Mouse (Mus musculus): ENCODE measurements around the gene Bcl2l15. TPM values are rescaled to one million over a fixed set of nuclear protein-coding genes. Genes with fewer than 3 reads are reported as not detected.
"Not testable (repeated sequence)": the region's sequence is repeated elsewhere in the genome, so short reads cannot be mapped to it uniquely, and the experiment has no call there.

The Bcl2l15 gene
- under 1 TPM; 0.49 to 0.70 TPM for total RNA-seq (2021)
- long read RNA-seq, experiment 1: 0 reads
- long read RNA-seq, experiment 2: 0 reads

DNA sequence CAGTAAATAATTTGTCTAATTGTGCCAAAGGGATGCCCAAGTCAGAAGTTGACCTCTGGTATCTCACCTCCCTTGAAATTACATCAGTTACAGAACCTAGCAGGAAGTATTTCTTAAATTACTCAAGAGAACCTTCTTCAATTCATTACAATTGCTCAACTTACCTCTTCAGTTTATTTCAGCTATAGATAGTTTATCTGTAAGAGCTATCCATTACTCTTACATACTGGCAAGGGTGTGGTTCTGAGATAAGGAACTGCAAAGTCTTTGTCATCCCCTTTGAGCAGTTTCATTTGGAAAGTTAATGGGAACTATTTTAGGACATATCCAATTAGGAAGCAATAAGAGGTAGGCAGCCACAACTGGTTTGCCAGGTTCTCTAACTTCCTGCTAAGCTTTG, at the start of gene Bcl2l15:
Gene Bcl2l15 (plus strand): TSS at position 176 of the 400 bp plus-strand sequence.
- DNase-seq: no peak

DNA sequence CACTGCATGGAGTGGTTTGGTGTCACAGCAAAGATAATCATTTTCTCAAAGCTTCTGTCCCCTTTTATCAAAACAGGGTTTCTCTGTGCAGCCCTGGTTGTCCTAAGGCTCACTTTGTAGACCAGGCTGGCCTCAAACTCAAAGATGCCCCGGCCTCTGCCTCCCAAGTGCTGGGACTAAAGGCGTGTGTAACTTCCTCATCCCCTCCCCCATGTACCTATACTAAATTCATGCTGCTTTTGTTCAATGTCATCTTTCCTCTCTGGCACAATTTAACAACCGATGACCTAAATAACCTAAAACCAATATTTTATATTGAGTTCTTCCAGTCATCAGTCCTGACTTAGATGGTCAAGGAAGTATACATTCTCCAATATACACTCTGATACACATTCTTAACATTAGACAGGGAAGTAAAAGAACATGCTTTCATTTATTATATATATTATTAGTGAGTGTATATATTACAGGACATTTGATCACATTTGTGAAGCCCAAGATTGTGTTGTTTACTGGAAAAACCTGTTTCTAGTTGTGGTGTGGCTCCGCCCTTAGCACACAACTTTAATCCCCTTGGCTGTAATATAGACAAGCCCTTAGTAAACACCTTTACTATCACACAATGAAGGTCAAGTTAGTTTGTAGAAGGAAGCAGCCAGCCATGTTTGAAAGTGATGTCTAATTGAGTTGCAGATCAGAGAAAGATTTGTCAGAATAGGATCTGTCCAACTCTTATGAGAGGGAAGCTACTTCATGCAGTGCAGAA, 49.4 kb upstream of the Bcl2l15 start:
- DNase-seq: no peak

DNA sequence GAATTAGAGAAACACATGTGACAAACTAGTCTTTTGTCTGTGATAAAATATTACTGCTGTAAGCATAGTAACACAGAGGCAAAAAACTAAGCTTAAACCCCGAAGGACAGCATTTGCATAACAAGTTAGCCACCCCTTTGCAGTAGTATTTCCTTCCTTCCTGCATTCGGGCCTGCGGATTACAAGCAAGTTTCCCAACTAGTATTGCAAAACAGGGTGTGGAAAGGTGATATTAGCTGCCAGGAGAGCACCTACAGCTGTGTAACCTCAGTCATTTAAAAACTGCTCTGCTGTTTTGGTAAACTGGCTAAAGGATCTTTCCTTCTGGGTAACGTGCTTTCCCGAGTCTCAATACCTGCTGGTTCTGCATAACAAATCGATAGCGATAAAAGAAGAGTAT, 45.2 kb upstream of the Bcl2l15 start:
- no peak for DNase-seq

DNA sequence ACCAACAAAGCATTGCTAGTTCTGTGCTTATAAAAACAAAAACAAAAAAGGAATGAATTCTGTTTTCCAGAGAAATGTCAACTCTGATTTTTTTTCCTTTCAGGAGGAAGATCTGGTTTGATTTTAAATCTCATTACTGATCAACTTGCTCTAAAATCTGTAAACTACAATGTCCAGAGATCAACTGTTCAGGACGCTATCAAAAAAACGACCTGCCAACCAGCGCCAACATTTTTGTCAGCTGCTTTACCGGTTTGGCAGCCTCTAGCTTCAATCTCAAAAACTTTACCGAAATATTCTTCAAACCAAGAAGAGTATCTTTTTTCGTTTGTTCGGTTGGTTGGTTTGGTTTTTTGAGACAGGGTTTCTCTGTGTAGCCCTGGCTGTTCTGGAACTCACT, 43.3 kb upstream of the Bcl2l15 start:
- no peak for DNase-seq

DNA sequence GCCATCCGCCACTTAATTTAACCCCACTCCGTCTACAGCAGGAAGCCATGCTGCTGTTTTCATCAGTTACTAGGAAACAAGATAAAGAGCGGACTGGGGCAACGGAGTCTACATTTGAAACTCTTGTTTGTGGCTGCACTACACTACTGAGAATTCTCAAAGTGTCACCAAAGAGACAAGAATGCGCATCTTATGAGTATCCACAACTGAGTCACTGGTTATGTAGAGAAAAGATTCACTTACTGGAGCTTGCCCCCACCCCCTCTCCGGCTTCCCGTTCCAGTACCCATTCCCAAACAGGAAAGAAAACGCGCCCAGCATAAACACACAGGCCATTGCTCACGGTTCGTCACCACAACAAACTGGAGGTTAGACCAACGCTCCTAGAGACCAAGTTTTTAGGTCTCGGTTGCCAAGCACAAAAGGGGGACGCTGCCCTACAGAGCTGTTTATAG, 42.5 kb upstream of the Bcl2l15 start:
- DNase-seq: no peak

DNA sequence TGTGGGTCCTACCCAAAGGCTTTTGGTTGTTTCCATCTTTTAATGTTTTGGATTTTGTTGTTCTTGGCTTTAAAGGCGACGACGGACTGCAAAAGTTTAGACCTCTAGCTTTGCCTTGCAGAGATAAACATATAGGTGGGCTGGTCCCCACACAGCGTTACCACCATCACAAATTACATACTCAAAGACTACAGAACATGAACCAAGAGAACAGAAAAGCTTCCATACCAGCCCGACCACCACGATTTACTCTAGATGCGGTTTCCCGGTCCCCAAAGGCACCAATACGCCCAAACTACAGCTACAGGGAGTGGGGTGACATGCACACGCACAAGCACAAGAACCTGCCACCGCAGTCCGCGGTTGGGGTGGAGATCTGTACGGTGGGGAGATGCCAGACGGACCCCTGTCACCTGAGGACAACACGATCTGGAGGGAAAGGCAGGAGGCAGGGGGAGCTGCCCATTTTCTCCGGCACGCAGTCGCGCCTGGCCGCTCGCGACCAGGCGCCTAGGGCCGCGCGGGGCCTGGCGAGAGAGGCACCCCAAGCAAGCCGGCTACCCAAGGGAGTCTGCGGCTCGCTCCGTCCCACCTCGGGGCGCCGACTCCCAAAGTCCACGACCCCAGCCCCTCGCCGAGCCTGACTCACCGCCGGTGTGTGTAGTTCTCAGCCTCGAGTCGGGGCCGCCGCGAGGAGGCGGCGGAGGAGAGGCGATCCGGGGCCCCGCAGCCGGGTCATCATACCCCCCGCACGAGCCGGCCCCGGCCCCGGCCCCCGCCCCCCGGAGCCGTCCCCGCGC, 41.9 kb upstream of the Bcl2l15 start:
- no peak for DNase-seq

DNA sequence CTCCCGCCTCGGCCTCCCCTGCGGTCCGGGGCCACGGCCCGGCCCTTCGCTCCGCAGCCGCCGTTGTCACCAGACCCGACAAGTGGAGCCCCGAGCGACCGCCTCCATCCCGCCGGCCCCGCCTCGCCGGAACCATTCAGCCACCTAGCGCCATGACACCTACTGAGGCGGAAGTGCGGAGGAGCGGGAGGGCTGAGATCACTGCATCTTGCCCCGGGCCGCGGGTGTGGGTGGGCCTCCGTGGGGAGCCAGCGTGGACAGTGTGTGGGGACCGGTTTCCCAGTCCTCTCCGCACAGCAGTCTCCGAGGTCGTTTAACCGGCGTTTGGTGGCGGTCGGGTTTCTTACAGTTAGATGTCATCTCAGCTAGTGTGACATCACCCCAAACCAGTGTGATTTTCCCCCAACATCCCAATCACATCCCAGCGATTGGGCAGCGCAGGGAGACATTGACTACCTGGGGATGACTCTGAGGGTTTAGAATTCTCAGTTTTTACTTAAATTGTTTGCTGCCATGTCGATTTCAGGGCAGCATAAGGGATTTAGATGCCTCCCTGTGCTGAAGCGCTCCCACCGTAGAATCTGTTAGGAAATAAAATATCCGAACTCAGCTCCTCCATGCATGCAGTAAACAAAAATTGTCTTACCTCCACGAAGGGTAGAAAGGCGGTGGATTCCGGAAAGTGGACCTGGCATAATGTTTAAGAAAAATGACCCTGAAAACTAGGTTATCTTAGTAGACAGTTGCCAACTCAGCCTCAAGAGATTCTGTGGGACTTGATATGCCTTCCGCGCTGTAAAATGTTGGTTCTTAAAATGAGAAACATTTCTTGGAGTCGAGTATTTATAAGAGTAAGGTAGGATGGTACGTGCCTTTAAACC, 40.9 kb upstream of the Bcl2l15 start, which contains the start of gene Hipk1:
Gene Hipk1 (minus strand): TSS at position 334 of the 881 bp plus-strand sequence.
- peak; percentile 90 for DNase-seq

DNA sequence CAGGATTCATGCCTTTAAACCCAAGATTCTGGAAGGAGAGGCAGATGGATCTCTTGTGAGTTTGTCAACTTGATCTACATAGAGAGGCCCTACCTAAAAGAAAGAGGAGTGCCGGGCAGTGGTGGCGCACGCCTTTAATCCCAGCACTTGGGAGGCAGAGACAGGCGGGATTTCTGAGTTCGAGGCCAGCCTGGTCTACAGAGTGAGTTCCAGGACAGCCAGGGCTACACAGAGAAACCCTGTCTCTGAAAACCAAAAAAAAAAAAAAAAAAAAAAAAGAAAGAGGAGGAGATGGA, 40.3 kb upstream of the Bcl2l15 start:
- DNase-seq: not testable (repeated sequence)

DNA sequence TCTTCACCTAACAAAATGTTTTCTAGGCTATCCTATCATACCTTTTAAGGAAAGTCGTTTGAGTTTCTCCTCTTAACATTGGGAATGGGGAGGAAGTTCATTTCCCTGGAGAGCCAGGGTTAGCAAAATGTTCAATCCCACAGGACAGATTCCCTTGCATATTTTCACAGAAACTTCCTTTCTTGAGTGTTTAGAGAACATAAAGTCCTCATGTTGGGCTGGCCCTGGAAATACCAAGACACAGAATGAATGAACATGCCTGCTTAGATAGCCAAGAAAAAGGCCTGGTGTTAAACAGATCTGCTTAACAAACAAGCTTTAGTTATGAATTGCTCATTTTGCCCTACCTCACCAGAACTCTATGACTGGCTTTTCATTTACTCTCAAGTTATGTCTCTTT, 39.8 kb upstream of the Bcl2l15 start:
- DNase-seq: no peak

DNA sequence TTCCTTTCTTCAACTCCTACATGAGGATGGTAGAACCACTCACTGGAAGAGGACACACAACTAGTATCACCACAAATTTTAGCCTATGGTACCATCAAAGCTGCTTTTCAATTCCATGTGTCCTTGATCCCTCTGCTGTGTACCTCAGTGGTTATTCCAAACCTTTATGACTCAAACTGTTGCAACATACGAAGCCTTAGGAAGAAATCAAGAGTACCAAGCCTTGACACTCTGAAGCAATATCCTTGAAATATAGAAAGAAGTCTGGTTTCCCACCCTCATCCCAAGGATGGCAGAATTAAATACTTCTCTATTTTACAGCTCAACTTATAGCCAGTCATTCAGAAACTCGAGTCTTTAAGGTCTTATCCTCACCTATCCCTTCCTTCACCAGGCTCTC, 36.0 kb upstream of the Bcl2l15 start:
- no peak for DNase-seq

DNA sequence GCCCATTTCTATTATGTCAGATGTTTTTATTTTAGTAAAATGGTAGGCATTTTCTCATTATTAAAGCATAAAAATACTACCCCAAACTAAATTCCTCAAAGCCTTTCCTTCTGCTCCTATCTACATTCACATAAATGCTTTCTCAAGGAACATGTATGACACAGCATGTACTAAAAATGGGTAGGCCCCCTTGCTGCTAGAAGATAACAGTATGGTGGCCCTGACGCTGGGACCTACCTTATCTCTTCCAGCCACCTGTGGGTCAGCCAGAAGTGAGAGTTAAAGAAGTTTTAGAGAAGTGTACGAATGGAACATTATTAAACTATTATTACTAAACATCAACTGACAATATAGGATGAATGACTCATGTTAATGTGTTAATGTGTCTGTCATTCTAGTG, 32.9 kb upstream of the Bcl2l15 start:
- DNase-seq: no peak

DNA sequence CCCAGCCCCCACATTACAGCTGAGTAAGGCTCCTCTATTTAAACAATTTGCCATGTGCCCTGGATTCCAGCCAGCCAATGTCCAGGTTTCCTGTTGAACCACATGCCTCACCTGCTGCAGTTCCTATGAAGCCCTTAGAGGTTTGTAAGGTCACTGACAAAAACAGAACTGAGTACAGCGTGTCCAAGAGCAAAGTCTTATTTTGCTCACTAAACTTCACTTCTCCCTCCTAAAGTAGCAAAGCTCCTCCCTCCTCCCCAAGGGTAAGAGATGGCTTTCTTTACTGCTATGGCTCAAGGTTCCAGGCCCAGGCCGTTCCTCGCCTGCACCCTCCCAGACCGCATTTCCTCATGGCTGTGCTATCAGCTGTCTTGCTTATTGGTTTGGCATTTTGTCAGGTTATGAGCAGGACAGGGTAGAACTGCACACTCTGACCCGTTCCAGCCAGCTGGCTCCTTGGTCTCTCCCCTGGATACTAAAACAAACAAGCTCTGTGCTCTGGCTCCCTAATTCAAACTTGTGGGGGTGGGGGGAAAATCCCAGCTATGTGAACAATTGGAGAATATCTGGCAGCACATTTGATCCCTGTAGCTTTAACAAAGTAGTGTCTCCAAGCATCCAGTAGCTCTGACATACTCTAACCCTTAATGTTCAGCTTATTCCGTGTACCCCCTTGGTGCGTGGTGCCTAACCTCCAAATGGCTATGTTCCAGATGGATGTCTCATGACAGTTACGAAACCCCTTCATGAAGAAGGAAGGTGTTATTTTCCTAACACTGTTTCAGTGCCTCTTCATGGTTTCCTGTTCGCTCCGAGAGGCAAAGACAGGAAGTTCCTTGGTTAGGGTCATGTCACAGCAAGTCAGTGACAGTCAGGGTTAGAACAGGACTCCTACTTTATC, 30.5 kb upstream of the Bcl2l15 start:
- peak; percentile 49 for DNase-seq

DNA sequence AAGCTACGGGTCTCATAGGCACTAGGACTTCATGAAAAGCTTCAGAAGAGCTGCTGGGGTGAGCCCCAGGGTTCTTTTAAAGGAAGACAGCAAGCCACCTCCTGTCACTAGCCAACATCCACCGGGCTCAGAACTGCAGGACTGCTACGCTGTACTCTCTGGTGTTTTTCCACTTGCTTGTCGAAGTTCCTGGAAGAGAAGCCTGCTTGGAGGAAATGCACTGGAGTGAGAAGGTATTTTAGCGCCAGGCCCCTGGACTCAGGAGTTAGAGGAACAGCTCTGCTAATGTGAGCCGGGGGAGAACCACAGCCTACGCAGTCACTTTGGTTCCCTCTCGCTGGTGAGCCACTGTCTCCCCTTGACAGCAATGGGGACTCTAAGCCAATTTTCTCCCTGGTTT, 29.5 kb upstream of the Bcl2l15 start:
- DNase-seq: no peak

DNA sequence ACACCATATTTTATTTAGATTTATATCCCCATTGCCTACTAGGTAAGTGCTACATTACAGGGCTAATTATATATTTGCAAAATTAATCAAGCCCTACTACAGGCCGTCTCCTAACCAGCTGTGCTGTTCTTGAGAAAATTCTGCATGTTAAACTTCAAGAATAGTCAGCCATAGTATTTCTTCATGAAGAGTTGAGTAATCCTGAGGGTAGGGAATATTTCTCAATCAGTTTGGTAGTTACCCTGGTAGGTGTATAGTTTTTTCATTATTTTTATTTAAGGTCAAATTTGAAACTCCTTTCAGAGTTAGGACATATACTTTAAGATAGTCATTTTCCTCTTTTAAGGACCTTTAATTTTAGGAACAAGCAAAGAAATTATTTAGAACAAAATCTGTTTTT, 26.7 kb upstream of the Bcl2l15 start:
- no peak for DNase-seq

DNA sequence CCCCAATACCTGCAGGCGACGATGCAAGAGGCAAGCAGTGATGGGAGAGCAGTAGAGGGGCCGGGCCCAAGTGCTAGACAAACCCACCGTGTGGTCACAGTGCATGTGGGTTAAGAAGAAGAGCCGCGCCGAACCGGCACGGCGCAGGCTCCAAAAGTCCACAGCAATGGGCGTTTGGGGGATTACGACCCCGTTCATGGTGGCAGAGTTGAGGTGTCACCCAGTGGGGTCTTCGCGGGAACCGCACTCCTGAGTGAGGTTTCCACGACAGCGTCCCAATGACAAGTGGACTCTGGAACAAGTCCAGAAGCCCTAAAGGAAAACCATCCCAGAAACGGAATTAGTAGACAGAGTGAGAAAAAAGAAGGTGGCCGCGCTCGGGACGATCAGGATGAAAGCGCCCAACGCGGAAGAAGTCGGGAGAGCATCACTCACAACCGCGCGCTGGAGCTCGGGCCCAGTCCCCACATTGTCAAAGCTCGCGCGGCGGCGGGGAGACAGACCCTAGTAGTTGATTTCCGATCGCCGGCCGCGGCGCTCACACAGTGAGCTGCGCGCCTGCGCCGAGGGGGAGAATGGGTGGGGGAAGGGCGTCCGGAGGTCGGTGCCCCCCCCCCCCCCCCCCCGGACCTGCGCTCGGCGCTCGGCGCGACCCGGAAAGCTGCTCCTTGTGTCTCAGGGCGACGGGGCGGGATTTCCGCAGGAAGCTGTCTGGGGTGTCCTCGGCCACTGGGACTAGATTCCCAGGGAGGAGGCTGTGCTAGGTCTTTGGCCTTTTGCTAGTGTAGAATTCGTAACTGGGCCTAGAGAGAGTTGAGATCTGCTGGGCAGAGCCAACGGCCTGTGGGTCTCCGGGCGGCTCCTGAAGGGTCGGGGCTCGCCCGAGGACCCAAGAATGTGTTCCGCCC, 23.3 kb upstream of the Bcl2l15 start, which contains the start of the genes Dclre1b, Ap4b1 and Gm43064:
Gene Dclre1b (minus strand): TSS at position 554 of the 908 bp plus-strand sequence.
Gene Ap4b1 (plus strand): TSS at position 630 of the 908 bp plus-strand sequence.
Gene Gm43064 (plus strand): TSS at position 683 of the 908 bp plus-strand sequence.
- DNase-seq: peak; percentile 90

DNA sequence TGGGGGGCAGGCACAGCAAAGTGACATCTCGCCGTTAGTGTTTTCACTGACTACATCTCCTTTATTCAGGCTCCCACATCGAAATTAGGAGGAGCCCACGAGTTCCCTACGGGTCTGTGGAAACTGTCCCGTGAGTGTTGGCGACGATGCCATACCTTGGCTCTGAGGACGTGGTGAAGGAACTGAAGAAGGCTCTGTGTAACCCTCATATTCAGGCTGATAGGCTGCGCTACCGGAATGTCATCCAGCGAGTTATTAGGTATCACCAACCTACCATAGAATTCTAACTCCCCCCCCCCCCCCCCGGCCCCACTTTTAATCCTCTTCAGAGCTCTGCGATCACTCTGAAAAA, 22.6 kb upstream of the Bcl2l15 start:
- DNase-seq: no peak

DNA sequence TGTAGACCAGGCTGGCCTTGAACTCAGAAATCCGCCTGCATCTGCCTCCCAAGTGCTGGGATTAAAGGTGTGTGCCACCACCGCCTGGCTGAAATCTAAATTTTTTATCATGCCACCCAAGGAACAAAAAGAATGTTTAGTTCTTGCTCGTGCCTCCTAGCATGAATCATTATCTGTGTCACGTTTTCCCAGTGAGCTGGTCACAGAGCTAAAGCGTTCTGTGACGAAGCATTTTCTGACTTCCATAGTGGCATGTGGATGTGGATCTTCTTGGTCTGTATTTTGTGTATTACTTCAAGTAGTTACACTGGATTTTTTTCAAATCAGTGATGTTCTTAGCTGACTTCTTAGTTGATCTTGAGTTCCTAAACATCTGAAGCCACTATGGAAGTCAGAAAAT, 21.4 kb upstream of the Bcl2l15 start:
- no peak for DNase-seq

DNA sequence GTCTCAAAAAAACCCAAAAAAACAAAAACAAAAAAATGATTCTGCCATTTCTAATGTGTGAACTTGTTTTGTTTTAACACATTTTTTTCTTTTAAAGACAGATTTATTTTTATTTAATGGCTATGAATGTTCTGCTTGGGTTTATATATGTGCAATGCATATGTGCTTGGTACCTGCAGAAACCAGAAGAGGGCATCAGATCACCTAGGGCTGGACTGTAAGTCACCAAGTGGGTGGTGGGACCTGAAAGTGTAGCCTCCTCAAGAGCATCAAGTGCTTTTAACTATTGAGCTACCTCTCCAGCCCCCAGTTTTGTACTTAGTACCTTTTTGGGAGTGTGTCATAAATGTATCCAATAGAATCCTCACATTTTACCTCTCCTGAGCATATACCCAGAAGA, 4.9 kb upstream of the Bcl2l15 start:
- no peak for DNase-seq

DNA sequence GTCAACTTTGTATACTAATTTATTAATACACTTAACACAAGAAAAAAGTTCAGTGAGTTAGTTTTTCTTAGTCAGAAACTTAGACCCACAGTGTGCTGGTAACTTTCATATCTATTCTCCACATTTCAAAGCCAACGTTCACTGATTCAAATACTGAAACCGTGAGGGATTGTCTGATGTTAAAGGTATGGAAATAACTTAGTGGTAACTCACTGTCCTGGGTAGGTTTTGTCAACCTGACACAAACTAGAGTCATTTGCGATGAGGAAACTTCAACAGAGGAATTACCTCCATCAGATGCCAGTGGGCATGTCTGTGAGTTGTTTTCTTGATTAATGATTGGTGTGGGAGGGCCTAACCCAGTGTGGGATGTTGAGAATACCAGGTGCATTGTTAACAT, 3.4 kb upstream of the Bcl2l15 start:
- no peak for DNase-seq

DNA sequence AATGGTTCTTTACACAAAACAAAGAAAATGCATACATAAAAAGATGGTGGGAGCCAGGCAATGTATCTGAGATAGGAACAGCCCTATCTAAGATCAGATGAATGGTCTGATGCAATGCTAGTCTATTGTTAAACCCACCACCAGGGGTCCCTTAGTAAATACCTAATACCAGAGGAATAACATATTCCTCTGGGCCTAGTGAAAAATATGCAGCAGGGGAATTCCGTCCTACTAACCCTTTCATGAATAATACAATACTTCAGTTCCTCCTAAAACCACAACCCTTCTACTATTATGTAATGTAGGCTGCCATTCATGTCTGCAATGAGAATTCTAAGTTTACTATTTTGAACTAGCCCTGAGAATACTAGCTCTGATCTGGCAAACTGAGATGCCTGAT, 1.7 kb upstream of the Bcl2l15 start:
- DNase-seq: not testable (repeated sequence)
